Mouse (Mus musculus) CH12.LX (cell line): ENCODE results near the gene Limd1. TPM values are rescaled to one million over a fixed set of nuclear protein-coding genes. Genes with fewer than 3 reads are reported as not detected.

ENCODE experiments used
- DNase-seq: peaks from one replicate; pipeline ENCODE4 v3.0.0-alpha.2; 2013; ENCODE audit errors: extremely low read depth
- H3K27ac ChIP-seq: 2 replicates; pipeline ENCODE4 v1.5.1; 2012; ENCODE audit warnings: low read depth, mild to moderate bottlenecking, control low read depth, moderate library complexity; ENCODE audit not compliant: insufficient read depth
- H3K27me3 ChIP-seq: replicated peaks from 2 replicates; pipeline ENCODE3; 2012; ENCODE audit warnings: inconsistent platforms
- H3K36me3 ChIP-seq, 2 experiments: replicated peaks in 1 of 2; 2 replicates each; pipeline versions ENCODE3 to v1.6.1; 2012; ENCODE audit warnings: inconsistent platforms in 1 of 2, low read length in 1 of 2, mild to moderate bottlenecking in 1 of 2, mixed read lengths in 1 of 2, moderate library complexity in 1 of 2; ENCODE audit not compliant: control insufficient read depth in 1 of 2, insufficient read depth in 1 of 2
- H3K4me1 ChIP-seq, 2 experiments: 2 replicates each; pipeline ENCODE4 v1.6.1; 2012; ENCODE audit warnings: inconsistent platforms in 1 of 2, moderate library complexity in 1 of 2; ENCODE audit not compliant: insufficient read depth in 2 of 2, control insufficient read depth in 1 of 2
- H3K4me2 ChIP-seq: 2 replicates; pipeline ENCODE4 v1.6.1; 2012; ENCODE audit warnings: low read depth, mild to moderate bottlenecking, control low read depth; ENCODE audit not compliant: poor library complexity, insufficient read depth, severe bottlenecking
- H3K4me3 ChIP-seq, 3 experiments: fragments of 150-350 bp in 1 of 3; sonication (generic) in 1 of 3; replicated peaks in 1 of 3; 2 replicates each; pipeline versions ENCODE3 to v1.5.1; 2011 to 2012; ENCODE audit warnings: low read depth in 2 of 3, low read length in 2 of 3, mild to moderate bottlenecking in 2 of 3, moderate library complexity in 2 of 3, control low read depth in 1 of 3, improper control_type of control experiment in 1 of 3, inconsistent platforms in 1 of 3, mixed read lengths in 1 of 3; ENCODE audit not compliant: poor library complexity in 1 of 3
- H3K79me2 ChIP-seq: replicated peaks from 2 replicates; pipeline ENCODE4 v1.6.1; 2012; ENCODE audit warnings: mild to moderate bottlenecking, moderate library complexity; ENCODE audit not compliant: control insufficient read depth, poor library complexity, insufficient read depth, severe bottlenecking; ENCODE audit errors: extremely low read depth
- H3K9ac ChIP-seq: 2 replicates; pipeline ENCODE4 v1.6.1; 2012; ENCODE audit warnings: low read depth, mild to moderate bottlenecking, control low read depth, moderate library complexity; ENCODE audit not compliant: insufficient read depth
- H3K9me3 ChIP-seq: replicated peaks from 2 replicates; pipeline ENCODE3; 2012; ENCODE audit warnings: low read length, inconsistent platforms, mixed read lengths
- BHLHE40 ChIP-seq: IDR thresholded peaks from 2 replicates; pipeline ENCODE4 v1.6.1; 2011; ENCODE audit warnings: mild to moderate bottlenecking, low read depth, low read length, improper control_type of control experiment
- CHD1 ChIP-seq: IDR thresholded peaks from 2 replicates; pipeline ENCODE4 v1.6.1; 2012; ENCODE audit warnings: low read depth, low read length, improper control_type of control experiment, inconsistent platforms
- CHD2 ChIP-seq: IDR thresholded peaks from 2 replicates; pipeline ENCODE4 v1.6.1; 2011; ENCODE audit warnings: low read length, improper control_type of control experiment
- CTCF ChIP-seq, 2 experiments: IDR thresholded peaks in 1 of 2; conservative IDR thresholded peaks in 1 of 2; 2 replicates each; pipeline ENCODE4 v1.5.1; 2011 to 2012; ENCODE audit warnings: low read depth in 2 of 2, low read length in 2 of 2, improper control_type of control experiment in 1 of 2, inconsistent platforms in 1 of 2, mild to moderate bottlenecking in 1 of 2, moderate library complexity in 1 of 2
- E2F4 ChIP-seq: IDR thresholded peaks from 2 replicates; pipeline ENCODE4 v1.6.1; 2011; ENCODE audit warnings: low read depth, low read length, improper control_type of control experiment; ENCODE audit not compliant: insufficient replicate concordance
- ELF1 ChIP-seq: IDR thresholded peaks from 2 replicates; pipeline ENCODE4 v1.6.1; 2014; ENCODE audit warnings: low read depth, mild to moderate bottlenecking, inconsistent platforms, low read length, improper control_type of control experiment
- EP300 ChIP-seq: IDR thresholded peaks from 2 replicates; pipeline ENCODE4 v1.6.1; 2011; ENCODE audit warnings: low read length, improper control_type of control experiment
- ETS1 ChIP-seq: conservative IDR thresholded peaks from 2 replicates; pipeline ENCODE4 v1.6.1; 2012; ENCODE audit warnings: low read depth, mild to moderate bottlenecking, inconsistent platforms, low read length, improper control_type of control experiment, moderate library complexity
- GABPA ChIP-seq: IDR thresholded peaks from 2 replicates; pipeline ENCODE4 v1.6.1; 2012; ENCODE audit warnings: low read depth, low read length, improper control_type of control experiment, inconsistent platforms; ENCODE audit not compliant: insufficient replicate concordance
- HCFC1 ChIP-seq: IDR thresholded peaks from 2 replicates; pipeline ENCODE4 v1.6.1; 2012; ENCODE audit warnings: low read depth, mild to moderate bottlenecking, inconsistent platforms, low read length, improper control_type of control experiment
- IRF4 ChIP-seq: IDR thresholded peaks from 2 replicates; pipeline ENCODE4 v1.6.1; 2014; ENCODE audit warnings: low read depth, mild to moderate bottlenecking, inconsistent platforms, low read length, improper control_type of control experiment
- JUN ChIP-seq: IDR thresholded peaks from 2 replicates; pipeline ENCODE4 v1.6.1; 2011; ENCODE audit warnings: low read depth, mild to moderate bottlenecking, low read length, improper control_type of control experiment, moderate library complexity; ENCODE audit not compliant: insufficient read depth
- KAT2A ChIP-seq: IDR thresholded peaks from 2 replicates; pipeline ENCODE4 v1.6.1; 2012; ENCODE audit warnings: low read length, improper control_type of control experiment, inconsistent platforms; ENCODE audit not compliant: insufficient replicate concordance
- MAFK ChIP-seq: IDR thresholded peaks from 2 replicates; pipeline ENCODE4 v1.6.1; 2011; ENCODE audit warnings: low read length, improper control_type of control experiment; ENCODE audit not compliant: insufficient replicate concordance
- MAX ChIP-seq: IDR thresholded peaks from 2 replicates; pipeline ENCODE4 v1.6.1; 2011; ENCODE audit warnings: low read length, improper control_type of control experiment
- MAZ ChIP-seq: IDR thresholded peaks from 2 replicates; pipeline ENCODE4 v1.6.1; 2012; ENCODE audit warnings: low read depth, mild to moderate bottlenecking, inconsistent platforms, low read length, improper control_type of control experiment, moderate library complexity
- MEF2A ChIP-seq: IDR thresholded peaks from 2 replicates; pipeline ENCODE4 v1.6.1; 2014; ENCODE audit warnings: low read depth, mild to moderate bottlenecking, inconsistent platforms, low read length, improper control_type of control experiment, borderline replicate concordance
- MYC ChIP-seq: IDR thresholded peaks from 2 replicates; pipeline ENCODE4 v1.6.1; 2011; ENCODE audit warnings: low read depth, mild to moderate bottlenecking, improper control_type of control experiment, low read length
- NELFE ChIP-seq: IDR thresholded peaks from 2 replicates; pipeline ENCODE4 v1.6.1; 2011; ENCODE audit warnings: low read depth, low read length, improper control_type of control experiment
- NRF1 ChIP-seq: IDR thresholded peaks from 2 replicates; pipeline ENCODE4 v1.6.1; 2014; ENCODE audit warnings: low read depth, mild to moderate bottlenecking, inconsistent platforms, low read length, improper control_type of control experiment, moderate library complexity
- PAX5 ChIP-seq: IDR thresholded peaks from 2 replicates; pipeline ENCODE4 v1.6.1; 2012; ENCODE audit warnings: low read length, inconsistent platforms, mixed read lengths
- POLR2A ChIP-seq: IDR thresholded peaks from 2 replicates; pipeline ENCODE4 v1.6.1; 2011; ENCODE audit warnings: low read depth, mild to moderate bottlenecking, improper control_type of control experiment, low read length
- POLR2AphosphoS2 ChIP-seq: IDR thresholded peaks from 2 replicates; pipeline ENCODE4 v1.6.1; 2011; ENCODE audit warnings: low read depth, low read length, improper control_type of control experiment
- RAD21 ChIP-seq: IDR thresholded peaks from 2 replicates; pipeline ENCODE4 v1.6.1; 2011; ENCODE audit warnings: low read depth, mild to moderate bottlenecking, low read length, improper control_type of control experiment, moderate library complexity
- RCOR1 ChIP-seq: conservative IDR thresholded peaks from 2 replicates; pipeline ENCODE4 v1.6.1; 2012; ENCODE audit warnings: low read depth, mild to moderate bottlenecking, inconsistent platforms, low read length, improper control_type of control experiment
- SMC3 ChIP-seq: IDR thresholded peaks from 2 replicates; pipeline ENCODE4 v1.6.1; 2011; ENCODE audit warnings: low read depth, low read length, improper control_type of control experiment
- TCF12 ChIP-seq: IDR thresholded peaks from 2 replicates; pipeline ENCODE4 v1.6.1; 2014; ENCODE audit warnings: low read depth, mild to moderate bottlenecking, inconsistent platforms, low read length, improper control_type of control experiment
- UBTF ChIP-seq: IDR thresholded peaks from 2 replicates; pipeline ENCODE4 v1.6.1; 2012; ENCODE audit warnings: low read depth, mild to moderate bottlenecking, inconsistent platforms, low read length, improper control_type of control experiment, moderate library complexity
- USF1 ChIP-seq: IDR thresholded peaks from 2 replicates; pipeline ENCODE4 v1.6.1; 2014; ENCODE audit warnings: low read depth, mild to moderate bottlenecking, inconsistent platforms, low read length, improper control_type of control experiment
- USF2 ChIP-seq: conservative IDR thresholded peaks from 2 replicates; pipeline ENCODE4 v1.6.1; 2011; ENCODE audit warnings: low read depth, low read length, improper control_type of control experiment
- ZKSCAN1 ChIP-seq: IDR thresholded peaks from 2 replicates; pipeline ENCODE4 v1.6.1; 2012; ENCODE audit warnings: low read depth, inconsistent platforms, low read length, improper control_type of control experiment, borderline replicate concordance
- ZMIZ1 ChIP-seq: IDR thresholded peaks from 2 replicates; pipeline ENCODE4 v1.6.1; 2012; ENCODE audit warnings: low read depth, mild to moderate bottlenecking, inconsistent platforms, low read length, improper control_type of control experiment
- ZNF384 ChIP-seq: IDR thresholded peaks from 2 replicates; pipeline ENCODE4 v1.6.1; 2012; ENCODE audit warnings: low read depth, low read length, improper control_type of control experiment, inconsistent platforms
- dilution Hi-C: fragments of 300-500 bp; cut with MboI; formaldehyde crosslinking; loops from 2 replicates; pipeline ENCODE4 v1.14.3; 2020; ENCODE audit warnings: low sequenced_read_pairs; ENCODE audit not compliant: extremely low pct_unique_long_range_greater_than_20kb, extremely low pct_ligation_motif_present
- in situ Hi-C: fragments of 300-500 bp; cut with MboI; formaldehyde crosslinking; loops from 3 replicates; pipeline ENCODE4 v1.14.3; 2019; ENCODE audit warnings: low sequenced_read_pairs, low pct_ligation_motif_present, low pct_unique_long_range_greater_than_20kb, mixed read lengths
- polyA plus RNA-seq: library from polyadenylated mRNA; unstranded; fragments of >175 nt; gene quantifications from 2 replicates; pipeline ENCODE4 v1.2.1, GENCODE M21; 2012; ENCODE audit warnings: low read depth; ENCODE audit not compliant: insufficient read length
- total RNA-seq, 2 experiments: library from RNA; depleted of rRNA; stranded (reverse); fragments of 300-350 nt in 1 of 2; fragments of >200 nt in 1 of 2; gene quantifications; 2 replicates each; pipeline ENCODE4 v1.2.3; 2012 to 2014

The Limd1 gene
- total and polyA plus RNA-seq, 3 experiments, result 52.7 to 64.5 (median 60.5) TPM

DNA sequence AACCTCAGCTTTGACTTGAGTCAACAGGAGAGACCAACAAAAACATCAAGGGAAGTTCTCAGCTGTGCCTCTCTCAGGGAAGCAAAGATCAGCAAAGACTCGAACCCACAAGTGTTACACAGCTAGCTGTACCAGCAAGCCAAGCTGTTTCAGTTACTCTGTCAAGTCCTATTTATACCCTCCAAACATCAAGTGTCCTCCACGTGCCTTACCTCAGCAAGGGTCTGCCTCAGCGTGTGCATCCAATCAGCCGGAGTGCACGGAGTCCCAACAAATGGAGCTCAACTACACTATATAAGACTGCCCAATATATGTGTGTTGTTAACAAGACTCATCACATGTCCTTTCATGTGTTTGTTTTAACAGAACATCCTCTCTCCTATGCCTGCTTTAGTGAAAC, 48.0 kb downstream of the Limd1 start (continued):
- TF ChIP-seq ZKSCAN1 (no peak), ETS1 (no peak; the same call in 1 of the 2 replicates), PAX5 (no peak), IRF4 (no peak), MEF2A (peak; percentile 54; the same call in 1 of the 2 replicates), ELF1 (no peak), MAX (peak; percentile 64), BHLHE40 (peak; percentile 81), SMC3 (no peak), CHD1 (no peak), ZMIZ1 (no peak), RCOR1 (no peak), EP300 (0 out of 2 replicates have a peak, but pooled peaks have one; percentile 8), NELFE (no peak)

DNA sequence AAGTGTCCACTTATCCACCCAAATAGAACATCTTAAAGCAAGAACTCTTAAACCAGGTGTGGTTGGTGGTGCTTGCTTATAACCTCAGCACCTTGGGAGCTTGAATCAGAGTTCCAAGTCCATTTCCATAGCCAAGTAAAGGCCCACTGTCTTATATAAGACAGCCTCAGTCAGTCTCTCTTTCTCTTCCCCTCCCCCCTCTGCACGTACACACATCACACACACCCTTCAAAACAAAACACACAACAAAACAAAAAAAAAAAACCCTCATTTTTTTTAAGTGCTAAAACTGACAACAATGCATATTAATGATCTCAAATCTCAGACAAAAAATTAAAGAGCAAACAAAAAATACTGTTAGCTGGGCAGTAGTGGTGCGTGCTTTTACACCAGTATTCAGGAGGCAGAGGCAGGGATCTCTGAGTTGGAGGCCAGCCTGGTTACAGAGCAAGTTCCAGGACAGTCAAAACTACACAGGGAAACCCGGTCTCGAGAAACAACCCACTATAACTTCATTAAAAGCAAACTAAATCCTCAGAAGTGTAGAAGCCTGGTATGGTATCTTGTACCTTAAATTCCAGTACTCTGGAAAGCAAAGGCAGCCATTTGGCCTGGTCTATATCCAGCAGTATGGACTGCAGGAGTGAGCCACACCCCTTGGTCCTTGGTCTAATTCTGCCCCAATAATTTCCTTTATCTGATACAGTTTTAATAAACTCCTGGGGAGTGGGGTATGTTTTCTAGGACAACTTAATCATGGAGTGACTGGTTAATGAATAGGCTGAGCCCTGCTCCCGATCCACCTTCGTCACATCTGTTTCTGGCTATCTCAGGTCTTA, 49.8 kb downstream of the Limd1 start:
- Histone ChIP-seq H3K27me3 (no peaks in the 10 kb centered on the region), H3K4me1 (peaks cover 8 to 44% of the 10 kb centered on the region in 2 experiments), H3K9me3 (no peaks in the 10 kb centered on the region), H3K27ac (peak overlapping the region; percentile 65), H3K4me2 (peak overlapping the region; percentile 99), H3K4me3 (peak overlapping the region; percentile 57 to 94 (median 74)), H3K9ac (peak overlapping the region; percentile 58), H3K36me3 (peaks cover 0 to 4% of the 10 kb centered on the region in 2 experiments), H3K79me2 (peaks cover 30% of the 10 kb centered on the region)
- DNase-seq, result no peak
- dilution Hi-C loops, result no loop called here
- in situ Hi-C loops, result loop anchor here (5.0 to 10.0 kb wide), 2 partner anchors 66 to 274 kb away; no protein-coding TSS in a partner anchor
- TF ChIP-seq TCF12 (0 out of 2 replicates have a peak, but pooled peaks have one; percentile 9), RCOR1 (no peak), MYC (no peak), KAT2A (no peak), RAD21 (no peak), MAFK (no peak), ELF1 (no peak), MEF2A (no peak), PAX5 (no peak), CHD1 (0 out of 2 replicates have a peak, but pooled peaks have one; percentile 22), JUN (no peak), ZKSCAN1 (no peak), POLR2AphosphoS2 (0 out of 2 replicates have a peak, but pooled peaks have one; percentile 38), MAZ (no peak), ZNF384 (peak; percentile 68), E2F4 (no peak), CTCF (conservative IDR thresholded peaks at IDR 0.05 in 1 of 2, IDR thresholded peaks at IDR 0.05 in 1 of 2; ENCODE audit: low read depth in 2 of 2, low read length in 2 of 2) (no peak), BHLHE40 (0 out of 2 replicates have a peak, but pooled peaks have one; percentile 34), GABPA (no peak), UBTF (no peak), NRF1 (no peak), CHD2 (peak; percentile 76; the same call in 1 of the 2 replicates), EP300 (no peak), POLR2A (no peak), SMC3 (no peak), MAX (no peak), USF1 (no peak), USF2 (no peak), NELFE (no peak), HCFC1 (no peak), ZMIZ1 (no peak)
